Mouse (Mus musculus) midbrain, embryonic 14.5 days (tissue): Measurements from ENCODE around the gene Cct5. TPM values are rescaled to one million over a fixed set of nuclear protein-coding genes. Genes with fewer than 3 reads are reported as not detected.

Experiments used
- ATAC-seq: fragments of 200-750 bp; cut with Nextera tagmentation; 2 replicates; pipeline ENCODE4 v1.8.0; 2017; ENCODE audit warnings: moderate number of reproducible peaks, moderate library complexity; ENCODE audit not compliant: low FRiP score, low TSS enrichment
- DNase-seq: peaks from one replicate; pipeline ENCODE4 v3.0.0-alpha.2; 2015
- H3K27ac ChIP-seq: fragments of 300-500 bp; sonication (generic); replicated peaks from 2 replicates; pipeline ENCODE4 v1.5.1; 2014; ENCODE audit warnings: mild to moderate bottlenecking, low read depth, low read length, moderate library complexity
- H3K27me3 ChIP-seq: fragments of 300-500 bp; sonication (generic); 2 replicates; pipeline ENCODE4 v1.6.1; 2014; ENCODE audit warnings: low read length, control low read depth, mixed read lengths; ENCODE audit not compliant: control insufficient read depth, insufficient read depth
- H3K36me3 ChIP-seq: fragments of 300-500 bp; sonication (generic); 2 replicates; pipeline ENCODE4 v1.6.1; 2014; ENCODE audit warnings: low read length, control low read depth; ENCODE audit not compliant: control insufficient read depth, insufficient read depth
- H3K4me1 ChIP-seq: fragments of 300-500 bp; sonication (generic); 2 replicates; pipeline ENCODE4 v1.6.1; 2014; ENCODE audit warnings: mild to moderate bottlenecking, antibody characterized with exemption, low read length, control low read depth; ENCODE audit not compliant: control insufficient read depth, insufficient read depth
- H3K4me2 ChIP-seq: fragments of 300-500 bp; sonication (generic); 2 replicates; pipeline ENCODE4 v1.6.1; 2014; ENCODE audit warnings: mild to moderate bottlenecking, low read length, moderate library complexity
- H3K4me3 ChIP-seq: fragments of 300-500 bp; sonication (generic); replicated peaks from 2 replicates; pipeline ENCODE4 v1.5.1; 2014; ENCODE audit warnings: low read depth, low read length
- H3K9ac ChIP-seq: fragments of 300-500 bp; sonication (generic); replicated peaks from 2 replicates; pipeline ENCODE4 v1.6.1; 2014; ENCODE audit warnings: mild to moderate bottlenecking, low read length, moderate library complexity
- H3K9me3 ChIP-seq: fragments of 300-500 bp; sonication (generic); 2 replicates; pipeline ENCODE4 v1.6.1; 2016; ENCODE audit warnings: low read length, control low read depth, mixed read lengths; ENCODE audit not compliant: control insufficient read depth
- WGBS: fragments of 180-500 bp; shearing (Covaris S2); extraction: QIAGEN DNeasy Blood & Tissue Kit; methylation state at CpG from one replicate; pipeline ENCODE4 v1.1.7; 2014; 5-methylcytosine and 5-hydroxymethylcytosine counted together
- polyA plus RNA-seq: library from polyadenylated mRNA; unstranded; fragments of >200 nt; fragmentation: Nextera tagmentation; extraction: Ambion mirVana; gene quantifications from 2 replicates; pipeline ENCODE4 v1.2.1, GENCODE M21; 2014

Cct5 gene
- 520 and 567 TPM in 2 replicates for polyA plus RNA-seq

DNA sequence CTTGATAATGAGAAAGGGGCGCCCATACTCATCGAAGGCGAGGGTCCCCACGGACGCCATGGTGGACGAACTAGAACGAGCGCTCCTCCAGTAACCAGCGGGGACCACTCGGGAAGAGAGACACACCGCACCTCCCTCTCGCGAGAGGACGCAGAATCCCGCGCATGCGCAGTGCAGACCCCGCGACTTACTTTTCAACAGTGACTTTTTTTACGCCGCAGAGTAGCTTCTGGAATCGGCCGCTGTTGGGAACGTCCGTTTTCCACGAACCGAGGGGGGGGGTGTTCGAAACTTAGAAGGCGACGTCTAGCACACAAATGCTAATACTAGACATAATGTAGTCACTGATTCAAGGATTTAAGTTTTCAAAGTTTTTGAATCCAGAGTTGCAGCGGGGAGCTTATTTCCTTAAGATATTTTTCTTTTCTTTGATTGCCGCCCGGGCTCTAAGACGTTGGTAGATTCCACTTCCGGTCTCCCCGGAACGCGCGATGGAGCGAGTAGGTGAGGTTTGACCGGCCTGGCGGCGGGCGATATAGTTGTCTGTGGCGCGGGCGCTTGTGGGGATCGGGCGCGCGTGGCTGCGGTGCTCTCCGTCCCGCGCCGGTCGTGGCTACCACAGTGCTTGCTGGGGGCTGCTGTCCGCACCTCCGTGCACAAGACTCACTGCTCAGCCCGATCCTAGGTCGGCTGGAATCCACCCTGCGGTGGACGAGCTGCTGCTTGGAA, at the start of gene Cct5, which contains the start of gene Fam173b:
Gene Cct5, minus strand, starts transcription at position 159 of the 729 bp plus-strand sequence.
Gene Fam173b, plus strand, starts transcription at position 207 of the 729 bp plus-strand sequence.
- peaks cover 23% of the 10 kb centered on the region for H3K4me1 ChIP-seq
- H3K9me3 ChIP-seq = no peaks in the 10 kb centered on the region
- peak within 1 kb of the TSS; percentile 94 for H3K27ac ChIP-seq
- peak within 1 kb of the TSS; percentile 86 for H3K9ac ChIP-seq
- WGBS = under 1% methylated on average over 63 of the region's 63 CpGs
- H3K4me2 ChIP-seq = peak within 1 kb of the TSS; percentile 98
- H3K4me3 ChIP-seq = peak within 1 kb of the TSS; percentile 92
- no peaks in the 10 kb centered on the region for H3K27me3 ChIP-seq
- DNase-seq = peak; percentile 99
- peak; percentile 92 for ATAC-seq
- H3K36me3 ChIP-seq = peaks cover 9% of the 10 kb centered on the region

DNA sequence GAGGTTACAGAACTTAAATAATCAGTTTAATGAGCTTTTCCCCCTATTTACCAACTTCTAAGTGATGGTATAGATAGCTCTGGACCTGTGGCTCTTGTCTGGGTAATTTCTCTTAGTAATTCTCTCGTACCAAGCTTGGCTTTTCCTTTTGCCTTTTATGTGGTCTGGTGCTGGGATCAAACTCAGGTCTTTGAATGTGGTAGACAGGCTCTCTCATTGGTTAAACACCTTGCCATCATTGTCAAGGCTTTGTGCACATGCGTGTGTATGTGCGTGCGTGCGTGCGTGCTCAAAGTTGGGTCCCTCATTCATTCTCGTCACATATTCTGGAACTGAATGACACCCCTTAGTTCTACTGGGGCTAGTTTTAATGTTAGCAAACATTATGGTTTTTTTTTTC, 49.2 kb upstream of the Cct5 start:
- Histone ChIP-seq H3K9me3 (no peaks in the 10 kb centered on the region), H3K4me1 (no peaks in the 10 kb centered on the region), H3K27ac (no peak overlapping the region), H3K4me2 (no peak overlapping the region), H3K4me3 (no peak overlapping the region), H3K36me3 (no peaks in the 10 kb centered on the region), H3K27me3 (no peaks in the 10 kb centered on the region), H3K9ac (no peak overlapping the region)
- WGBS = 96% methylated on average over 7 of the region's 7 CpGs
- ATAC-seq (no peak), DNase-seq (no peak)

DNA sequence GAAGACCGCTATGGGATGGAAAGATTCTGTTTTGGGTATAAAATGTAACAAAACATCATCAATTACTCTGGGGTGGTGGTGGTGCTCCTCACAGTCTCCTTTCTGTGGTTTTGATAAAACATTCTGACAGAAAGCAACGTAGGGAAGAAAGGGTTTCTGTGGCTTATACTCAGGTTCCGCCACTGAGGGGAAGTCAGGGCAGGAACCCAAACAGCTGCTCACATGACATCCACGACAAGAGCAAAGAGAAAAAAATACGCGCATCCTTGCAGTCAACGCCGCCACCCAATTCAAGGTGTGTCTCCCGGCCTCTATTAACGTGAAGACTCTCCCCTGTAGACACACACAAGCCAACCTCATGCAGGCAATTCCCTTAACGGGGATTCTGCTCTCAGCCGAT, 48.1 kb upstream of the Cct5 start:
- H3K4me2 ChIP-seq = no peak overlapping the region
- no peak for DNase-seq
- no peaks in the 10 kb centered on the region for H3K9me3 ChIP-seq
- H3K4me3 ChIP-seq = no peak overlapping the region
- 92% methylated on average over 12 of the region's 12 CpGs for WGBS
- no peaks in the 10 kb centered on the region for H3K27me3 ChIP-seq
- no peaks in the 10 kb centered on the region for H3K36me3 ChIP-seq
- ATAC-seq = no peak
- H3K27ac ChIP-seq = no peak overlapping the region
- no peak overlapping the region for H3K9ac ChIP-seq
- H3K4me1 ChIP-seq = no peaks in the 10 kb centered on the region

DNA sequence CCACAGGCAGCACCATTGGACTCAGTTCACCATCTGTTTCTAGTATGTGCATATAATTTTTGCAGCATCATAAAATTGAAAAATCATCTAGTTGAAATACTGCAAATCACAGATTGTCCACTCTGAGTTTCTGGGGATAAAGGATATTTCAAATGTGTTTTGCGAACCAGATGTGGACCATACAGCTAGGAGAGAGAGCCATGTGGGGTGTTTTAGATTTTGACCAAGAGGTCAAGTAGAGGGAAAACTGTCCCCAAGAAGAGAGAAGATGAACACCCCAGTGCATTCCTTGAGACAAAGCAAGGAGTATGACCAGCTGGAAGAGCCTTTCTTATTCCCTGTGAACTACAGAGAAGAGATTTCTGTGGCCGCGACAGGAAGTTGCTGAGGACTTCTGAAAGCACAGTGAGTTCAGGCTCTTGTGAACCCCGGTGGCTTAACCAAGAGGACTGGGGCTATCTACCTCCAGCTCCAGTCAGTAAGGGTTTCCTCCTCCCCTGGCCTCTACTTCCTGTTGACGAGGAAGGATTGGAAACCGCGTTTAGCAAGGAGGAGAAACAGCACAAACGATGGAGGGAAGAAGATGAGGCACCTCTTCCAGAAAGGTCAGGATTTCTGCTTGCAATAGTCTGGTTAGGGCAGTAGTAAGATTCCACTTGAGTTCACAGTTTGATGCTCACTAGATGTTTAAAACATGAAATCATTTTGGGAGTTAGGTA, 46.4 kb upstream of the Cct5 start:
- Histone ChIP-seq H3K9me3 (no peaks in the 10 kb centered on the region), H3K4me1 (no peaks in the 10 kb centered on the region), H3K4me3 (no peak overlapping the region), H3K36me3 (no peaks in the 10 kb centered on the region), H3K27ac (no peak overlapping the region), H3K4me2 (no peak overlapping the region), H3K27me3 (no peaks in the 10 kb centered on the region), H3K9ac (no peak overlapping the region)
- 90% methylated on average over 8 of the region's 8 CpGs for WGBS
- ATAC-seq (no peak), DNase-seq (no peak)

DNA sequence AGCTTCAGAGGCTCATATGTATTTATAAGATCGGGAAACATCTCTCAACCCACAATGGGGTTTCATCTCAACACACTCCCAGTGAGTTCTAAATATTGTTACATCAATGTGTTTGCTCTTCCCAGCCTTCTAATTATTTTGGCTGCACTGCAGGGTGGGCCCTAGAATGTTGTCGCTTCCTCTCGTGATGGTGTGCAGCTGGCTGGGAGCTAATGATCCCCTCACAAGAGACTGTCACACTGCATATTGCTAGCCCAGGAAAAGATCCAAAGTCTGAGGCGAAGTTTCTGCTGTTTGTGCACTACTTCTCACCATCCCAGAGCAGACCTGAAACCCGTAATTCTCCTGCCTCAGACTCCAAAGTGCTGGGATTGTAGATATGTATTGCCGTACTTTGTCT, 45.6 kb upstream of the Cct5 start:
- H3K27ac ChIP-seq = no peak overlapping the region
- H3K27me3 ChIP-seq = no peaks in the 10 kb centered on the region
- no peaks in the 10 kb centered on the region for H3K9me3 ChIP-seq
- WGBS = 89% methylated on average over 6 of the region's 6 CpGs
- H3K4me2 ChIP-seq = no peak overlapping the region
- H3K36me3 ChIP-seq = no peaks in the 10 kb centered on the region
- H3K4me3 ChIP-seq = no peak overlapping the region
- no peak overlapping the region for H3K9ac ChIP-seq
- ATAC-seq = no peak
- H3K4me1 ChIP-seq = no peaks in the 10 kb centered on the region
- no peak for DNase-seq

DNA sequence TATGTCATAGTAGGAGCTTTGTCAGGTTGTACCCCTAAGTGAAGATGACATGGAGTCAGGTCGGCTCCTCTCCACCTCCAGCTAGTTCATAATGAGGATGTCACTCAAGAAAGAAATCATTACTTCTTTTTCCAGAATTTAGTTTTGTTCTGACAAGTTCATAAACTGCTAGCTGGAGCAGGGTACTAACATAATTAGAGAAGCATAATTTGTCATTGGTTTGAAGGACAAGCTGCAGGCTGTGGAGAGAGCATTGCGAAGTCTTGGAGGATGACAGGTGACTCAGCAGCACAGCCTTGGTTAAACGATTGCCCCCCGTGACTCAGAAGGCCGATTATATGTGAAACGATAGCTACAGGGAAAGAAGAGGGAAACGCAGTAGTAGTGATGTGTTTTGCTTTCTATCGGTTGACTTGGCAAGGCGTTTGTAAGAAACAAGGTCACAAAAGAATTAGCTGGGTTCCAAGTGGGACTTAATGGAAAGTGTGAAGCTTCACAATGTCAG, 34.5 kb upstream of the Cct5 start:
- Histone ChIP-seq H3K4me2 (no peak overlapping the region), H3K4me3 (no peak overlapping the region), H3K36me3 (no peaks in the 10 kb centered on the region), H3K27ac (no peak overlapping the region), H3K9ac (no peak overlapping the region), H3K9me3 (no peaks in the 10 kb centered on the region), H3K27me3 (no peaks in the 10 kb centered on the region), H3K4me1 (no peaks in the 10 kb centered on the region)
- no peak for ATAC-seq
- no peak for DNase-seq
- 89% methylated on average over 9 of the region's 9 CpGs for WGBS

DNA sequence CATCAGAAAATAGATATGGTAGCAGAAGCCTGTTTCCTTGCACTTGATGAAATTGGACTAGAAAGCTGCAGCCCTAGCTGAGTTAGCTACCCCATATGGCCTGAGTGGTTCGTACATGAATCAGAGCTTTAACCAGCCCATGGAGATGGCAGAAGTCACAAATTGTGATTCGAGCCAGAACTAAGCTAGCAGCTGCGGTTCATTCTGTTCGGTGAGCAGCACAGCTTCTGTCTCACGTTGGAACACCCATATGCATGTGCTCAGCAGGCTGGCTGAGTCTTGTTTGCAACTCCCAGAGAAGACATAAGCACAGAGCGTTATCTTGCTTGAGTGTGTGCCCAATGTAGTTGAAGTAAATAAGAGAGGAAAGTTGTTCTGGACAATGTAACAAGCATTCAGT, 33.0 kb upstream of the Cct5 start:
- no peak for DNase-seq
- ATAC-seq = no peak
- H3K27me3 ChIP-seq = no peaks in the 10 kb centered on the region
- H3K9me3 ChIP-seq = no peaks in the 10 kb centered on the region
- no peaks in the 10 kb centered on the region for H3K36me3 ChIP-seq
- no peak overlapping the region for H3K4me3 ChIP-seq
- H3K4me1 ChIP-seq = no peaks in the 10 kb centered on the region
- no peak overlapping the region for H3K9ac ChIP-seq
- H3K27ac ChIP-seq = no peak overlapping the region
- H3K4me2 ChIP-seq = no peak overlapping the region
- WGBS = 92% methylated on average over 6 of the region's 6 CpGs

DNA sequence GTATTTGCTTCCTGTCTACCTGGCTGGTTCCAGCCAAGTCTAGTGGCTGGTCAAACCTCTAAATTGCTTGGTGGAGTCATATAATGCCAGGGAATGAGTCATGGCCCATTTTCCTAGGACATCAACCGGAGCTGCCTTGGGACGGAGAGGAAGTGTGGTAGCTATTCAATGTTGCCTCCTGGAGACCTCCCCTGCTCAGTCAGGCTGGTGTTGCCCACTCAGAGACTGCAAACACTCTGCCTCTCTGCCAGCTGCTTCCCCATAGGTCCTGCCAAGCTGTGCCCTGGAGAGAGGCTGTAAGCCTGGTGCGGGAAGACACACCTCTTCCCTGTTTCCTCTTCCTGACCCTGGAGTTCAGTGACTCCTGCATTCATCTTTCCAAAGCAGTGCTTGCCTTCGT, 30.9 kb upstream of the Cct5 start:
- no peak overlapping the region for H3K9ac ChIP-seq
- no peak overlapping the region for H3K27ac ChIP-seq
- no peaks in the 10 kb centered on the region for H3K36me3 ChIP-seq
- DNase-seq = no peak
- ATAC-seq = no peak
- no peaks in the 10 kb centered on the region for H3K4me1 ChIP-seq
- no peaks in the 10 kb centered on the region for H3K9me3 ChIP-seq
- no peak overlapping the region for H3K4me3 ChIP-seq
- H3K4me2 ChIP-seq = no peak overlapping the region
- no peaks in the 10 kb centered on the region for H3K27me3 ChIP-seq
- 96% methylated on average over 4 of the region's 4 CpGs for WGBS
